Mouse (Mus musculus): ENCODE results near the gene Prpf18. TPM values are rescaled to one million over a fixed set of nuclear protein-coding genes. Genes with fewer than 3 reads are reported as not detected.

Gene Prpf18
- polyA plus RNA-seq (2016; fragmentation: Nextera tagmentation; extraction: Ambion mirVana), result 56.0 and 61.5 TPM in 2 replicates

DNA sequence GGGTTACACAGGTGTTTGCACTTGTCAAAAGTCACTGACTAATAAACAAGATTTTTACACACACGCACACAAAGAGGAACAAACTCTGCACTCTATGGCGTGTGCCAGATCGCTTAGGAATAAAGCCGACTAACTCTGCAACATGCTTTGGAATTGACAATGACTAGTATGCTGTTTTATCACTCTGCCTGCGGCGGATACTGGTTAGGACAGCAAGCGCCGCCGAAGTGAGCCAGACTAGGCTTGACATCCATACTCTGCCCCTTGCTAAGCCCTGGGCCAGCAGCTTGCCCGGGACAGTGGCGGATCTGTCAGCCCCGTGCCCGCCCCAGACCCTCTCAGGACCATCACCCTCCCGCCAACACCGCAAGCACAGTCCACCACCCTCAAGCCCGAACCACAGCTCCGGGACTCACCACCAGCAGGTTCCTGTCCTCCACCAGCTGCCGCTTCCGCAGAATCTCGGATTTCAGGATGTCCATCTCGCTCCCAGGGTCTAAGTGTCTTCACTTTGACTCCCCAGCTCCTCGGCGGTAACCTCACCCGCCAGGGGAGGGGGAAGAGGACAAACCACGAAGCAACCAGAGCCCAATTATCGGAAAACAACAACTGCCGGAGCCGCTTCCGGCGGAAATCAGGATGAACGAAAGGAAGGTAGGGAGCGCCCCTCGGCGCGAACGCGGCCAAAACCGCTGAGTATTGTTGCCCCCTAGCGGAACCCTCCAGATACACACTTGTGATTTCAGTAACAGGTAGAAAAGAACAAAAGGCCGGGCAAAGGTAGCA lies at the start of gene Prpf18:
Gene Prpf18, minus strand, starts transcription at position 614 of the 786 bp plus-strand sequence.
- ATAC-seq (ENCODE audit: low FRiP score), result peak; percentile 89
- H3K27ac ChIP-seq, result peak within 1 kb of the TSS; percentile 73; the same call in 1 of the 2 replicates
- peaks cover 17% of the 10 kb centered on the region for H3K4me1 ChIP-seq
- H3K36me3 ChIP-seq (replicated peaks), result peaks cover 5% of the 10 kb centered on the region; the same call in 1 of the 2 replicates
- peak within 1 kb of the TSS; percentile 92 for H3K9ac ChIP-seq
- peak within 1 kb of the TSS; percentile 94 for H3K4me3 ChIP-seq (replicated peaks)
- 2% methylated on average over 40 of the region's 40 CpGs for WGBS
- peak within 1 kb of the TSS; percentile 71 for H3K4me2 ChIP-seq
- H3K27me3 ChIP-seq, result no peaks in the 10 kb centered on the region
- no peaks in the 10 kb centered on the region for H3K9me3 ChIP-seq

DNA sequence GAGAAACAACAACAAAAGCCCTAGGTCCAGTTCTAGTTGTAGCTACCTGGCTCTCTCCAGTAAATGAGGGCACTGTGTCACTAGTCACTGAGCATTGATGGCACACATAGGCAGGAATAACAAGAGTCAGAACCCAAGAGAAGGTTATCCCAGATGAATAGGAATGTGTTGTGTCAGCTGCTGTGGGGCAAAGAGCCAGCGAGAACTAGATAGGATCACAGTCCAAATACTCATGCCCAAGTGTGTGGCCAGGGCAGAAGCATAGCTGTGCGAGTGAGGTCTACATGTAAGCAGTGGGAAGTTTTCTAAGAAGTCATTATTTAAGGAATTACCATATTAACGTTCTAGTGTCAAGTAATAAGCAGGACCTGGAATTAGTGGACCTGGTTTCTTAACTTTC lies 28.0 kb upstream of the Prpf18 start:
- 87% methylated on average over 3 of the region's 3 CpGs for WGBS
- H3K9ac ChIP-seq, result no peak overlapping the region

DNA sequence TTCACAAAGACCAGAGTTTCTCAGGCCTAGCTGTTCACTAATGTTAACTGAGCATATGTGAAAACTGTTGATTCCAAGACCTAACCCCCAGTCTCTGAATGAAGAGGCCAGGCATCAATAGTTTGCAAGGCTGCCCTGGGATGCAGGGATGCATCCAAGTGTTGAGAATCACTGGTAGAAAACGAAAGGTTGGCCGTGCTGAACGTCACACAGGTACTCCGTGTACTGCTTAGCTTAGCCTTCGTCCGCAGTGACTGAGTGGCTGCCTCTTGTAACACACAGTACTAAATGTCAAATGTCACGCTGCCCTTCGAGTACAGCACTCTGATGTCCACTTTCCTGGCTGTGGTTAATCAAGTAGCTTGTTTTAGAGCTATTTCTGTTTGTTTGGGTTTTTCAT lies 19.7 kb upstream of the Prpf18 start:
- H3K4me3 ChIP-seq (replicated peaks), result no peak overlapping the region
- no peak overlapping the region for H3K9ac ChIP-seq
- H3K4me2 ChIP-seq, result no peak overlapping the region
- H3K27me3 ChIP-seq, result no peaks in the 10 kb centered on the region; the same call in 1 of the 2 replicates
- 89% methylated on average over 8 of the region's 8 CpGs for WGBS
- no peak overlapping the region for H3K27ac ChIP-seq
- H3K9me3 ChIP-seq, result no peaks in the 10 kb centered on the region
- H3K4me1 ChIP-seq, result no peaks in the 10 kb centered on the region
- H3K36me3 ChIP-seq (replicated peaks), result no peaks in the 10 kb centered on the region
- no peak for ATAC-seq (ENCODE audit: low FRiP score)

More for the DNA sequence above, 28.0 kb upstream of the Prpf18 start:
- no peaks in the 10 kb centered on the region for H3K4me1 ChIP-seq
- H3K4me2 ChIP-seq, result no peak overlapping the region
- no peaks in the 10 kb centered on the region for H3K9me3 ChIP-seq
- H3K27ac ChIP-seq, result no peak overlapping the region
- H3K36me3 ChIP-seq (replicated peaks), result no peaks in the 10 kb centered on the region
- no peak overlapping the region for H3K4me3 ChIP-seq (replicated peaks)
- no peaks in the 10 kb centered on the region for H3K27me3 ChIP-seq
- no peak for ATAC-seq (ENCODE audit: low FRiP score)

DNA sequence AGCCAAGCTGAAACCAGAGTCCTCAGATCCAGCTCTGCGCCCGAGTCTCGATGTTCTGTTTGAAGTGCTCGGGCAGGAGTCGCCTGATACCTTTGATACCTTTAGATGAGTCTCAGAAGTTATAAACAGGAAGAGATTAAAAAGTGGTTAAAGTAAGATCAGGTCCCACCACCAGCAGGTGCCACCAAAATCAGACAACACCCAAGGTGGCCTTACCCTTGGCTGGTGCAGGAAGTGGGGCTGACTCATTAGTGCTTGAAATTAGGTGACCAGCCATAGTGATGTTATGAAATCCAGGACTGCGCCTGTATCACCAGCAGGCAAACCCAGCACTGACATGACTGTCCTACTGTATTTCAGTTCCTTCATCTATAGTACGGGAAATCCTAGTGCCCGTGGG lies 17.8 kb upstream of the Prpf18 start:
- no peaks in the 10 kb centered on the region for H3K9me3 ChIP-seq
- H3K4me1 ChIP-seq, result no peaks in the 10 kb centered on the region
- H3K27ac ChIP-seq, result no peak overlapping the region
- H3K36me3 ChIP-seq (replicated peaks), result no peaks in the 10 kb centered on the region
- H3K4me3 ChIP-seq (replicated peaks), result no peak overlapping the region
- 90% methylated on average over 8 of the region's 8 CpGs for WGBS
- no peak overlapping the region for H3K9ac ChIP-seq
- H3K27me3 ChIP-seq, result no peaks in the 10 kb centered on the region; the same call in 1 of the 2 replicates
- no peak overlapping the region for H3K4me2 ChIP-seq
- no peak for ATAC-seq (ENCODE audit: low FRiP score)

DNA sequence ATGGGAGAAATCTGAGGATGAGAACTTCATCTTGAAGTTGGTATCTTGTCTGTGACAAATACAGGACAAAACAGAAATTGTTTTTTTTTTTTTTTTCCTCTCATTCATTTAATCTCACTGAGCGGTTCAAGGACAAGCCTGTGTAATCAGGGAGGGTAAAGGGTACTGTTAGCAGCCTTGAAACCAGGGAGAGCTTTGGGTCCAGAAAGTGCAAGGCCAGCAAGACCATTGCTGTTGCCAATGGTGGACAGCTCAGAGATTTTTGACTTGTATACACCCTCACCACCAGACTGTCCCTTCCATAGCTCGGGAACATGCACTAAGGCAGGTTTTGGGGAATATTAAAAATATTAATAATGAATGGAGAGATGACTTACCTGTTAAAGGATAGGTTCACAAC lies 16.7 kb upstream of the Prpf18 start:
- no peak overlapping the region for H3K4me2 ChIP-seq
- no peak overlapping the region for H3K9ac ChIP-seq
- no peaks in the 10 kb centered on the region for H3K36me3 ChIP-seq (replicated peaks)
- H3K27me3 ChIP-seq, result no peaks in the 10 kb centered on the region; the same call in 1 of the 2 replicates
- H3K27ac ChIP-seq, result no peak overlapping the region
- no peaks in the 10 kb centered on the region for H3K4me1 ChIP-seq
- no peaks in the 10 kb centered on the region for H3K9me3 ChIP-seq
- H3K4me3 ChIP-seq (replicated peaks), result no peak overlapping the region
- WGBS, result 82% methylated on average over 2 of the region's 2 CpGs
- ATAC-seq (ENCODE audit: low FRiP score), result no peak

DNA sequence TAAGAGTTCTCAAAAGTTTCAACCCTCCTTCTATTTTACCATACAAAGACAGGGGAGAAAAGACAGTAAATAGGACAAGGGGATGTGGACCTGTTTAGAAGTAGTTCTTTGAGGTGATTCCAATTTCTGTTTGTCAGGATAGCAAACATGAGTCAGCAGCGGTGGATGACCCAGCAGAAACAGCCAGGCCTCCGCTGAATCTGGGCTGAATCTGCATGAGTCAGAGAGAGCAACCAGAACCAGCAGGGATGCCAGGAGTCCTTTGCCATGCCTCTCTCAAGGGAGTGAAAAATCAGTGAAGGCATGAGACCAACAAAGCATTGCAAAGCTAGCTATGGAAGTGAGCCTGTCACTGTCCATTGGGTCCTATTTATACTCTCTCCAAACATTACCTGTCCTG lies 8.8 kb upstream of the Prpf18 start:
- Histone ChIP-seq H3K27ac (no peak overlapping the region), H3K4me1 (no peaks in the 10 kb centered on the region), H3K36me3 (replicated peaks) (no peaks in the 10 kb centered on the region), H3K9ac (no peak overlapping the region), H3K27me3 (0 out of 2 replicates have a peak, but pooled peaks cover 3% of the 10 kb centered on the region), H3K9me3 (no peaks in the 10 kb centered on the region), H3K4me3 (replicated peaks) (no peak overlapping the region), H3K4me2 (no peak overlapping the region)
- 85% methylated on average over 2 of the region's 2 CpGs for WGBS
- ATAC-seq (ENCODE audit: low FRiP score), result no peak

DNA sequence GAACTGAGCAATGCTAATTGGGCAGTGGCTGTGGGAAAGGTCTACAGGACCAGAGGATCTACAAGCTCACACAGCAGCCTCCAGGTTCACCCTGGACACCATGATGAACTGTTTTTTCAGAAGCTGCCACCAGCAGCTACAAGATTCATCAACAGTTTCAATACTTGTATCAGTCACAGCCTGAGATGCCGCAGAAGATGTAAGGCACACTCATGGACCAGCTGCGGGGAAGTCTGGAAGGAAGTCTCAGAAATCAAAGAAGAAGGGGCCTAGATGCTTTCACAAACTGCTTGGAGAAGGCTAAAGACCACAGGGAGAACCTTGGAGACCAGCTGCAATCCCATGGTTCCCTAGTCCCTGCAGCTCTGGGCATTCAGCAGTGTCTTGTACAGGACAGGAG lies 2.3 kb downstream of the Prpf18 start:
- H3K27ac ChIP-seq, result no peak overlapping the region
- 0 out of 2 replicates have a peak overlapping the region, but pooled peaks have one; percentile 21 for H3K4me2 ChIP-seq
- no peak overlapping the region for H3K9ac ChIP-seq
- no peak overlapping the region for H3K4me3 ChIP-seq (replicated peaks)
- WGBS, result 97% methylated on average over 2 of the region's 2 CpGs
- no peaks in the 10 kb centered on the region for H3K27me3 ChIP-seq
- no peak for ATAC-seq (ENCODE audit: low FRiP score)
- no peaks in the 10 kb centered on the region for H3K9me3 ChIP-seq
- peaks cover 17% of the 10 kb centered on the region for H3K4me1 ChIP-seq
- peaks cover 20% of the 10 kb centered on the region for H3K36me3 ChIP-seq (replicated peaks)

DNA sequence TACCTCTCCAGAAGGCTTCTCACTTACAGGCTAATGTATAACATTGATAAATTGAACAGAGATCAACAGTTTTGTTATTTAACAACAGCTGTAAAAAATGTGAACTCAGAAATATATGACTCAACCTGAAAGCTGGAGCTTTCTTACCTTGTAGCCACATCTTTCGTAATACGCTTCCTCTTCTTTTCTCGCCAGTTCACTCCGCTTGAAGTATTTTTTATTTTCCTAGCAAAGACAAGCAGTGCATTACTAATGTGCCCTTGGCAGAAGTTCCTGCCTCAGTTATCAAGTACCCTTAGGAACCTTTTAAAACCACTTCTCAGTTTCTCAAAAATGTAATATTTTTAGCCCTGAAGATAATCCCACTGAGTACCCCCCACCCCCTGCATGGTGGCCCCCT lies 3.8 kb downstream of the Prpf18 start:
- no peak overlapping the region for H3K4me3 ChIP-seq (replicated peaks)
- 91% methylated on average over 4 of the region's 4 CpGs for WGBS
- H3K4me1 ChIP-seq, result peaks cover 17% of the 10 kb centered on the region
- no peak overlapping the region for H3K9ac ChIP-seq
- no peak overlapping the region for H3K4me2 ChIP-seq
- no peak overlapping the region for H3K27ac ChIP-seq
- H3K36me3 ChIP-seq (replicated peaks), result peaks cover 26% of the 10 kb centered on the region
- no peak for ATAC-seq (ENCODE audit: low FRiP score)
- H3K27me3 ChIP-seq, result no peaks in the 10 kb centered on the region
- no peaks in the 10 kb centered on the region for H3K9me3 ChIP-seq

DNA sequence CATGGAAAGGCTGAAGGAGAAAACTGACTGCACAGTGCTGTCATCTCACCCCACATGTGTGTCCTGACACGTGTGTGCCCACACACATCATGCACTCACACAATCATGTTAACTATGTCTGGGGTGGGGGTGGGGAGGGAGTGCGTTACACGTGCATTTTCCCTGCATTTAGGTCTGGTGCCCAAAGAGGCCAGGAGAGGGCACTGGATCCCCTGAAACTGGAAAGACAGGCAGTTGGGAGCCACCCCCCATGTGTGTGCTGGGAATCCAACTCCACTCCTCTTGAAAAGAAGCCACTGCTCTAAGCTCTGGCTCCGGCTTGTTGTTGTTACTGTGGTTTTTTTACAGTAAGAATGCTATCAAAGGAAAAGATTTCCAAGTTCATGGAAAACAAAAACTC lies 6.8 kb downstream of the Prpf18 start:
- Histone ChIP-seq H3K36me3 (replicated peaks) (peaks cover 37% of the 10 kb centered on the region), H3K27ac (no peak overlapping the region), H3K4me3 (replicated peaks) (no peak overlapping the region), H3K9me3 (no peaks in the 10 kb centered on the region), H3K27me3 (no peaks in the 10 kb centered on the region), H3K4me1 (peaks cover 6% of the 10 kb centered on the region), H3K4me2 (no peak overlapping the region), H3K9ac (no peak overlapping the region)
- 79% methylated on average over 4 of the region's 4 CpGs for WGBS
- no peak for ATAC-seq (ENCODE audit: low FRiP score)

DNA sequence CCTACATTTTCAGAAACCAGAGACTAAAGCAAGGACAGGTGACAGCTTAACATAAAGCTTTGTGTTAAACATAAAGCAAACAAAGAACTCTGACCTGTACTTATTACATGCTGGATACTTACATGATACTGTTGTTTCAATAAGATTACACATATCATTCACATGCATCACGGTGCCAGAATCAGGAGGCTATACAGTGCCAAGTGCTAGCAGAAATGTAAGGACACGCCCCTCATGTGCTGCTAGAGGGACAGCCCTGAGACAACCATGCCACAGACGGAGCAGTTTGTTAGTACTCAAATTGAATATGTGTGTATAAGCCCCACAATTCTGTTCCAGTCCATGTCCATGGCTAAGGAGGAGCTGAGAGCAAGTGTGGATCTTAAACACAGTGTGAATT lies 13.7 kb downstream of the Prpf18 start:
- no peak overlapping the region for H3K4me3 ChIP-seq (replicated peaks)
- H3K9me3 ChIP-seq, result no peaks in the 10 kb centered on the region
- H3K9ac ChIP-seq, result no peak overlapping the region
- H3K4me1 ChIP-seq, result no peaks in the 10 kb centered on the region
- WGBS, result 86% methylated on average over 3 of the region's 3 CpGs
- no peak for ATAC-seq (ENCODE audit: low FRiP score)
- no peak overlapping the region for H3K4me2 ChIP-seq
- H3K27me3 ChIP-seq, result no peaks in the 10 kb centered on the region
- H3K36me3 ChIP-seq (replicated peaks), result peaks cover 67% of the 10 kb centered on the region
- no peak overlapping the region for H3K27ac ChIP-seq

DNA sequence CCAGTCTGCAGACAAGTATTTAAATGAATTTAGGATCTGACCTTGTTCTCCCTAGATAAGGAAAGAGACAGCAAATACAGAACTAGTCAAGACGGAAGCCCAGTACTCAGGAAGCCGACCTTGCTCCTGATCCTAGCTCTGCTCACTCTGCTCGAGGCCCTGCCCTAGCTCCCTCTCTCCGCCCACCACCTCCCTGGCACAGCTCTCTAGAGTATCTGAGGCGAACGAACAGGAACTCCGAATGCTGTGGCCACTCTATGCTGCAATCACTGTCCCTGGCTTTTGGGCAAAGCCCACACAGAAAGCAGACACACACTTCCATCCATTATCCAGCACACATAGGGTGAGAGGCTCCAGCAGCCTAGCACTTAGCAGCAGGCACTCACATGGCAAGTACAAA lies 15.3 kb downstream of the Prpf18 start:
- Histone ChIP-seq H3K27me3 (no peaks in the 10 kb centered on the region), H3K27ac (no peak overlapping the region), H3K9ac (no peak overlapping the region), H3K9me3 (no peaks in the 10 kb centered on the region), H3K4me2 (no peak overlapping the region), H3K4me1 (no peaks in the 10 kb centered on the region), H3K4me3 (replicated peaks) (no peak overlapping the region), H3K36me3 (replicated peaks) (peaks cover 67% of the 10 kb centered on the region)
- WGBS, result 91% methylated on average over 7 of the region's 7 CpGs
- ATAC-seq (ENCODE audit: low FRiP score), result no peak

DNA sequence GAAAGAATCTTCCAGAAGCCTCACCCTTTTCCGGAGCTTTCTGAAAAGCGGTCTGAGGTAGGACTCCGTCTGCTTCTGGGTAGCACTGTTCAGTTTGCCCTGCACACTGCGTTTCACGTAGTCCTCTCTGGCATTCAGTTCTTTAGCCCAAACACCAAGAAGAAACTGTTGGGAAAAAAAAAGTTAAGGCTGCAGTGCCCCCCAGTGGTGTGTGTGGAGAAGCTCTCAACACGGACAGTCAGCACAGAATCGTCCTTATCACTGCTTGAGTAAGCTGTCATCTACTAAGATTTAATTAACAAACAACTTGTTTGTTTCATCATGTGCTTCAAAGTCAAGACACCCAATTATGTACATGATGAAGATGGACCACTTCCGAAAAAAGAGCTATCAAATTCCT lies 16.1 kb downstream of the Prpf18 start:
- Histone ChIP-seq H3K4me1 (no peaks in the 10 kb centered on the region), H3K4me3 (replicated peaks) (no peak overlapping the region), H3K9ac (no peak overlapping the region), H3K27ac (no peak overlapping the region), H3K9me3 (no peaks in the 10 kb centered on the region), H3K27me3 (no peaks in the 10 kb centered on the region), H3K4me2 (no peak overlapping the region), H3K36me3 (replicated peaks) (peaks cover 70% of the 10 kb centered on the region)
- ATAC-seq (ENCODE audit: low FRiP score), result no peak
- 90% methylated on average over 8 of the region's 8 CpGs for WGBS
